Mouse (Mus musculus) B cell, adult 2 months (primary cell): ENCODE results near the gene Wap.

Experiments used
- DNase-seq, 2 experiments: peaks; one replicate each; pipeline ENCODE4 v3.0.0; 2022

Wap gene

GRCm38 (mm10) chr11:6638537-6638936 lies at the start of gene Wap:
Wap (minus strand) TSS chr11:6638637.
- DNase-seq, result no peak

GRCm38 (mm10) chr11:6684741-6685140 lies 46.3 kb upstream of the Wap start:
- DNase-seq, result no peak

GRCm38 (mm10) chr11:6680397-6680818 lies 42.0 kb upstream of the Wap start:
- DNase-seq, result peak; percentile 32 to 47

DNA sequence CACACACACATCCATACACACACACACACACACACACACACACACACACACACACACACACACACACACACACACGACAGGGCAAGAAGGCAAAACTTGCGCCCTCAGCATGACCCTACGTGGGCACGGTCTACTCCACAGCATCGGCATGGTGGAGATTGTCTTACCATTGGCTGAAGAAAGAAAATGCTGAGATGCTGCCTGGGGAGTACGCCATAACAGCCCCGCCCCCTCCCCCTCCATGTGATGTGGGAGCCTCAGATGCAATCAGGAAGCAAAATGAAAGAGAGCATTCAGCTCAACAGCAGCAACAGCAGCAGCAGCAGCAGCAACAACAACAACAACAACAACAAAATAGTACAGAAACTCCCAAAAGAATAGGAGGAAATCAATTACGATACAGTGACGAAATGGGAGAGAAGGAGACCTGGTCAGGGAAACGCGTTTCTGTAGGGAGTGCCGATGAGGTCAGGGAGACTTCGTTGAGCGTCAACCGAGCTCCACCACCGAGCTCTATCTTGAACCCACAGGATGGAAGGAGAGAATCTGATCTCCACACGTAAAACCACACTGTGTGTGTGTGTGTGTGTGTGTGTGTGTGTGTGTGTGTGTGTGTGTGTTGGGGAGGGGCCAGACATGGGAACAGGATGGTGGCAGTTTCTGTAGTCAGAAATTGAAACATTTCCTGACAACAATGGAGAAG lies 41.4 kb upstream of the Wap start:
- peak; percentile 39 to 49 for DNase-seq

- DNase-seq, result no peak
These were observed 39.1 kb upstream of the Wap start for GRCm38 (mm10) chr11:6677530-6677929.

GRCm38 (mm10) chr11:6676641-6677040 lies 38.2 kb upstream of the Wap start:
- DNase-seq, result no peak

- no peak for DNase-seq
These were observed 37.0 kb upstream of the Wap start for GRCm38 (mm10) chr11:6675402-6675801.

DNA sequence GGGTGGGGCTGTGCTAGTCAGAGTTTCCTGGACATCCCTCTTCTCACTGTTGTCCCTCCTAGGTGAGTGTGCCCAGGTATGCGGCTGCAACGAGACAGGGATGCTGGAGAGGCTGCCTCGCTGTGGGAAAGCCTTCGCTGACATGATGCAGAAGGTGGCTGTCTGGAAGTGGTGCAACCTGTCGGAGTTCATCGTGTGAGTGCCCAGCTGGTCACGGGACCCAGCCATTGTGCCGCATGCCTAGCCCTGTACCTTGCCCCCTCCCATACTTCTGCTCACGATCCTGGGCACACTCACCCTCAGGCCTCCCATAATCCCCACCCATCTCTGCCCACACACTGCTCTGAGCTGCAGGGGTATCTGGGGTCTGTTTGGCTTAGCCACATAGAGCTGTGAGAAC lies 36.3 kb upstream of the Wap start:
- DNase-seq, result no peak

- DNase-seq, result no peak
These were observed 32.4 kb upstream of the Wap start for GRCm38 (mm10) chr11:6670826-6671225.

DNA sequence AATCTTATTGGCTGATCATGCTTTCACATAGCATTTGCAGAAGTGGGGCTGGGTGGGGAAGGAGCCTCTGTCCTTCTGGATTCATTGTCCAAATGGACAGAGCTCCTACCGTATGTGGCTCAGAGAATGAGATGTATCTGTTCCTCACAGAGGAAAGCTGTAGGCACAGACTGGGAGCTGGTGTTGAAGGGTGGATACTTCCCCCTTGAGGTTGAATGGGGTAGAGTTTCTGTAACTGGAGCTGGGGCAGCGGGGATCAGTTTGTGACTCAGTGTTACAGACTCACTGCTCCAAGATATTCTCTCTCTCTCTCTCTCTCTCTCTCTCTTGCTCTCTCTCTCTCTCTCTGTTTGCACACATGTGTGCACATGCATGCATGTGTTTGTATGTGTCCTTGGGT lies 31.6 kb upstream of the Wap start:
- DNase-seq, result no peak

DNA sequence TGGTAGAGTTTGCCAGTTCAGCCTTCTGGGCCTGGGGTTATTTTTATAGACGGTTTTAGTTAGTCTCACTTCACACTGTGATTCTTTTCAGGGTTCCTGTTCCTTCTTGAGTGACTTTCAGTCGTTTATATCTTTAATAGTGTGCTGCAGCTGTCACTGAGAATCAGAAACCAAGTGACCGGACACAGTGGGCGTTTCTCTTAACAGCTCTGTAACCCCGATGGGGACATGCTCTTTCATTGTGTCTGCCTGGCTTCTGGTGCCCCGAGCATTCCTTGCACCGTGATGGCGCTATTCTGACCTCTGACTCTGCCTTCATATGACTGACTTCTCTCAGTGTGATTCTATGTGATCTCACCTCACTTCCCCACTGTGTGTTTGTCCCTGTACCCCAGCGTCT lies 30.6 kb upstream of the Wap start:
- no peak for DNase-seq

GRCm38 (mm10) chr11:6666634-6667033 lies 28.2 kb upstream of the Wap start:
- no peak for DNase-seq

DNA sequence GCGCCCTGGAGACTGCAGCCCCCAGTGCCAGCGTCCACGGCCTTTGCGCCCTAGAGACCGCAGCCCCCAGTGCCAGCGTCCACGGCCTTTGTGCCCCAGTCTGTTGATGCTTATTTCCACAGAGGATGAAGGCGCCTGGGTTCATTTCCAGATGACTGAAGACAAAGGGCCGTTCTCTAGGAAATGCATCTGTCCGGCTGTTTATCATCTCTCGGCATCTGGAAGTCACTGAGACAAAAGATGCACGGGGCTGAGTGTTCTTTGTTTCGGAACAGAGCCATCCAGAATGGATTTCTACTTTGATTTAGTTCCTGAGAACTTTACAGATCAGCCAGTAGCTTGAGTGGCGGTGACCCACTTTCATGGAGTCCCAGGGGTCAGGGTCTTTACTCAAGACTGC lies 22.8 kb upstream of the Wap start:
- no peak for DNase-seq

DNA sequence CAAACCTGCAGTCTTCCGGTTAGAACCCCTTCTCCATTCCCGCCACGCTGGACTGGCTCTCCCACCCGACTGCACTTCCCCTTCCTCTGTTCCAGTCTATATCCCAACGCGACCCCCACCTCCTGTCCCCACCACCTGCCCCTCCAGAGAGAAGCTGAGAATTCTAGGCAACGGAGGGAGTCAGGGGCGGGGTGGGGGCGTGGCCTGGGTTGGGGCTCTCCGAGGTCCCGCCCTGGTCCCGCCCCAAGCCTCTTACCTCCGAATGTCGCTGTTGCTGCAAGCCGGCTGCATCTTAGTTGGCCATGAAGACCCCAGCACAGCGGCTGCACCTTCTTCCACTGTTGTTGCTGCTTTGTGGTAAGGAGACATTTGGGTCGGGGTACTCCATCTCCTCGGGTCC lies 19.8 kb upstream of the Wap start, which contains the start of gene Ramp3:
Gene Ramp3, plus strand, starts transcription at position 251 of the 400 bp plus-strand sequence.
- peak; percentile 37 to 49 for DNase-seq

DNA sequence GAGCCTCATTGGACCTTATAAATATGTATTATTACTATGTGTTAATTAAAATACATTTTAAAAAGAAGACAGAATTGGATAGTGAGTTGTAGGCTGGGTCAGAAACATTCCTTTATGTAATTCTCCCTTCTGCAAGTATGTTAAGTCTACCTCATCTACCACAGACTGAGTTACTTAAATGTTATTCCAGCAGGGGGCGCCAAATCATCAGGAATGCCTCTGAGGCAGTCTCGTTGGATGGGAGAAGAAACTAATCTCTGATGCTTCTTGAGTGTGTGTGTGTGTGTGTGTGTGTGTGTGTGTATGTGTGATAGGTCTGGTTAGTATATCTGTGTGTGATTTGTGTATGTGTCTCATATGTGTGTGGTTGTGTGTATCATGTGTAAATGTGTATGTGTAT lies 16.5 kb upstream of the Wap start:
- DNase-seq, result peak; percentile 87 to 88

DNA sequence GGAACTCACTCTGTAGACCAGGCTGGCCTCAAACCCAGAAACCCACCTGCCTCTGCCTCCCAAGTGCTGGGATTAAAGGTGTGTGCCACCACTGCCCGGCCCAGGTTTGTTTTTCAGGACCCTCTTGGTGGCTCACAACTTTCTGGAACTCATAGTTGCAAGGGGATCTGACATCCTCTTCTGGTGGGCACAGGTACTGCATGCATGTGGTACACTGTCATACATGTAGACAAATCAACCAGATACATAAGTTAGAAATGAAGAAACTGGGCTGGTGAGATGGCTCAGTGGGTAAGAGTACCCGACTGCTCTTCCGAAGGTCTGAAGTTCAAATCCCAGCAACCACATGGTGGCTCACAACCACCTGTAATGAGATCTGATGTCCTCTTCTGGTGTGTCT lies 14.5 kb upstream of the Wap start:
- DNase-seq, result peak; percentile 20 to 24

DNA sequence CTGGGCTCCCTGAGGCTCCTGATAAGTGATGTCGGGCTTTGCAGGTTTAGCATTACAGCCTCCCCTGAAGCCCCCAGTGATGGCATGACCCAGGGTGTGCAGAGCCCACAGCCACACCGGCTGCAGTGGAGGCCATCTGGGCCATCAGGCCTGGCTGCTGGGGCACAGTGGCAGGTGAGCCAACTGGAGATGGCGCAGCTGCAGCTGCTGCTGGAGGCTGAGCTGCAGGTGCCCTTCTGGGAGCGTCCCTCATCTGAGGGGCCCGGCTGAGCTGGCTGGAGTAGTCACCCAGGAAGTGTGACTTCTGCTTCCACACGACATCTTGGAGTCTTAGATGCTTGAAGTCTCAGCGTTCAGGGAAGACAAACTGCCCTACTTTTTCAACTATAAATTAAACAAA lies 12.1 kb upstream of the Wap start:
- DNase-seq, result no peak

GRCm38 (mm10) chr11:6647831-6648724 lies 9.6 kb upstream of the Wap start:
- DNase-seq, result peak in 1 of 2 experiments; percentile 5

DNA sequence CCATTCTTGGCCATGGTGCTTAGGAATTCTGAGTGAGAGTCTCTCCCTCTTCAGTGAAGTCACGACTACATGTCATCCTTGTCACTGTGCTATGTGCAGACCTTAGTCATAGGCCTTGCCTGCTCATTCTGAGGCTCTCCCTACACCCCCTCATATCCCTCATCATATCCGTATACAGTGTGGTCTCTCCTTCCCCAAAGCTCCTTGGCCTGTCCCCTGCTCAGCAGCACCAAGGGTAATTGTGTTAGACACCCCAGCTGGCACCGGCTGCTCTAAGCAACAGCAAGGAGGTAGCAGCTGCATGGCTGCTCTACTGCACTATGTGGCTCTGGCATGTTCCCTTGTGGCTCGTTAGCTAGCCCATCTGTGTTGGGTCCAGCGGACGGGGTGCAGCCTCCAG lies 6.1 kb upstream of the Wap start:
- DNase-seq, result no peak

- DNase-seq, result no peak
These were observed 635 bp upstream of the Wap start for GRCm38 (mm10) chr11:6639072-6639471.

GRCm38 (mm10) chr11:6636150-6636549 lies 2.3 kb downstream of the Wap start:
- peak; percentile 59 to 61 for DNase-seq

DNA sequence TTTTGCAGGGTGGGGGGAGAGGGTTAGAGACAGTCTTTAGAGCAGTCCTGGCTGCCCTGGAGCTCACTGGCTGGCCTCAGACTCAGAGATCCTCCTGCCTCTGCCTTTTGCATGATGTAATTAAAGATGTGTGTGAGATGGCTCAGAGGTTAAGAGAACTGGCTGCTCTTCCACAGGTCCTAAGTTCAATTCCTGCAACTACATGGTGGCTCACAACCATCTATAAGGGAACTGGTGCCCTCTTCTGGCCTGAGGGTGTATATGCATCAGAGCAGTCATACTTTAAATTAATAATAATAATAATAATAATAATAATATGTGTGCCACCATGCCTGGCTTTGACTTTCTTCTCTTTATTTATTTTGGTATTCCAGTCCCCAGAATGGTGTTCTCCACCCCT lies 8.8 kb downstream of the Wap start:
- DNase-seq, result peak; percentile 69 to 73

DNA sequence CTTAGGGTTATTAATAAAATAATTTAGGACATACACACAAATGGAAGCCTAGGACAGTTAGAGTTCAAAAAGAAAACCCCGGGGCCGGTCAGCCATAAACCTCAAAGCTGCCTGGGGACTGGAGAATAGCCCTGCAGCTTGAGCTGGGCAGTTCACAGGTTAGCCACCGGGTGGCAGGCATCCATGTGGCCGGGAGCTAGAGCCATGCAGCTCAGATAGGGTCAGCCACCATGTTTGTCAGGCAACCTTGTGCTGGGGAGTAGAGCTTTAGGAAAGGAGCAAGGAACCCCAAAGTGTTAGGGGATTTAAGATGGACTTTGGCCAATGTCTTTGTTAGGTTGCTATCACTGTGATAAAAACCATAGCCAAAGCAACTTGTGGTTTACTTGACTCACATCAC lies 9.9 kb downstream of the Wap start:
- peak; percentile 77 to 78 for DNase-seq

GRCm38 (mm10) chr11:6627731-6628130 lies 10.7 kb downstream of the Wap start:
- DNase-seq, result peak; percentile 57 to 65
